Mouse (Mus musculus) gastrocnemius, adult 2 months (tissue): Measurements from ENCODE around the gene Man1a. TPM values are rescaled to one million over a fixed set of nuclear protein-coding genes. Genes with fewer than 3 reads are reported as not detected.
A peak's percentile ranks its signal among the peaks of the same experiment; 100 is the strongest.

ENCODE experiments used
- DNase-seq: peaks from one replicate; pipeline ENCODE4 v3.0.0; 2022
- H3K27ac ChIP-seq: fragments of 200-600 bp; 2 replicates; pipeline ENCODE4 v1.8.1; 2022; ENCODE audit warnings: mild to moderate bottlenecking
- H3K4me3 ChIP-seq: fragments of 200-600 bp; 2 replicates; pipeline ENCODE4 v1.8.1; 2022; ENCODE audit warnings: mild to moderate bottlenecking, moderate library complexity
- CTCF ChIP-seq: fragments of 200-600 bp; IDR thresholded peaks from 2 replicates; pipeline ENCODE4 v1.8.1; 2022; ENCODE audit warnings: antibody characterized with exemption, mild to moderate bottlenecking, moderate library complexity
- intact Hi-C: fragments of 180-260 bp; cut with DNase I; formaldehyde crosslinking; loops from one replicate; pipeline ENCODE4 v1.15.1; 2025
- total RNA-seq, 2 experiments: library from RNA; stranded (reverse); gene quantifications; 2 replicates each; pipeline ENCODE4 v1.2.3; 2021

Gene Man1a
- total RNA-seq, 2 experiments from 2014 or later, result 8.4 to 10.4 TPM

GRCm38 (mm10) chr10:54034779-54035178, 41.6 kb downstream of the Man1a start:
- intact Hi-C loops, result loop anchor here (5.0 kb wide), 1 partner anchor 38 kb away; no protein-coding TSS in a partner anchor
- no peak for TF ChIP-seq CTCF
- Histone ChIP-seq H3K27ac (no peak overlapping the region), H3K4me3 (no peak overlapping the region)
- no peak for DNase-seq

DNA sequence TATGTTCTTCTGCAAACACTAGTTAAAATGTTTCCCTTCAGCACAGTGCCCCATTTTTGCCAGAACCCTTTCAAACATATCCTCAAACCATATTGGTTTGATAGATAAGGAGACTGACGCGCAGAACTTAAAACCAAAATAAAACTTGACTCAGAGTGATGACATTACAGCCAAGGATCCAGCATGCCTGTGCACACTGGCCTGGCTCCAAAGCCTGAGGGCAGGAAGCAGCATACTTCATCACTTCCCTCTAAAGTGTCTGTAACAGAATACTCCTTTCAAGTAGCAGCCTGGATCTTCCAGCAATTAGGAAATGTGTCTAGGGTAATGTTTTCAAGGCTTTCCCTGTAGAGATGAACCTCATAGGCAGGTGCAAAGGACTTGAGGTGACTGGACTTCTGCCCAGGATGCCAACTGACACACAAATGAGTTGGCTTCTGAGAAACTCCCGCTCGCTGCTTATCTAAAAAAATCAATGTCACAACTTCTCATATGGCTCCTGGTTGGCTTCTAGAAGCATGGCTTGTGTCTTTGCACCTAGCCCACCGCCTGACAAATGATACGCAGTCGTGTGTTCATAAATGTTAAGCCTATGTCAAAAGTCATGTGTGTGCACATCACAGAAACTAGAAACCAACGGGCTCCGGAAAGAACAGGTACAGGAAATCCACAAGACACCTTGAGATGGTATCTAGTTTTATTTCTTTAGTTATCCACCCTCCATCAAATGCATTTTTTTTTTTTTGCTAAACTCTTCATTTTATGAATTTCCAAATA, 43.9 kb downstream of the Man1a start:
- no peak for TF ChIP-seq CTCF
- Histone ChIP-seq H3K27ac (peak overlapping the region; percentile 46), H3K4me3 (no peak overlapping the region)
- intact Hi-C loops, result no loop called here
- DNase-seq, result peak; percentile 77

- intact Hi-C loops, result no loop called here
- Histone ChIP-seq H3K4me3 (no peak overlapping the region), H3K27ac (no peak overlapping the region)
- TF ChIP-seq CTCF, result no peak
- DNase-seq, result no peak
Measured at GRCm38 (mm10) chr10:54028866-54029265, 47.5 kb downstream of the Man1a start.

DNA sequence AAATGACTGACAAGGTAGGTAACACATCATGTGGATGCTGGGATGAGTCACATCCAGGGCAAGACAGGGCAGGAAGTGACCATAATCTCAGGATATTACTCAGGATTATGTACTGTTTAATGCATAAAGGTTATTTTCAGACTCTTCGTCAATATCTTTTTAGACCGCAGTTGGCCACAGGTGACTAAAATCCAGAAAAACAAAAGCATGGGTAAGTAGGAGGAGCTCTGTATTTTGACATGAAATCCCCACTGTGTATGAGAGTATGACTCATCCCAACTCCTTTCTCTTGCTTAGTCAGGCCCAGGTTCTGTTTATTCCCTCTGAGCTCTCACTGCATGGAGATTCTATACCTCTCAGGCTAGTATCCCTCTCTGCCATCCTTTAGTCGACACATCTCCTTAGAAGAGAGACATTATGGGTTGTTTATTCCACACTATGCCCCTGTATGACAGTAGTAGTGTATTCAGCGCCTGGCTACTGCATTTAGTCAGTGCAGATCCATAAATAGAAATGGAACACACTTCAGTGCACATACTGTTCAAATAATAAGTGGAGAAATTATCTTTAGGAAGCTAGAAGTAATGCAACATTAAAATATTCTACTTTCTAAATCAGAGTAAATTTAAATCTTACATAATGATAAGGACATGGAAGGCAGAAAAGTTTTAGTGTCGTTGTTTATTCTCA, 49.5 kb downstream of the Man1a start:
- intact Hi-C loops, result no loop called here
- Histone ChIP-seq H3K27ac (no peak overlapping the region; the same call in 1 of the 2 replicates), H3K4me3 (no peak overlapping the region)
- TF ChIP-seq CTCF, result no peak
- DNase-seq, result no peak

GRCm38 (mm10) chr10:54026101-54026500, 50.3 kb downstream of the Man1a start:
- H3K27ac ChIP-seq, result no peak overlapping the region
- no peak for DNase-seq
- H3K4me3 ChIP-seq, result no peak overlapping the region
- TF ChIP-seq CTCF, result no peak
- intact Hi-C loops, result no loop called here

DNA sequence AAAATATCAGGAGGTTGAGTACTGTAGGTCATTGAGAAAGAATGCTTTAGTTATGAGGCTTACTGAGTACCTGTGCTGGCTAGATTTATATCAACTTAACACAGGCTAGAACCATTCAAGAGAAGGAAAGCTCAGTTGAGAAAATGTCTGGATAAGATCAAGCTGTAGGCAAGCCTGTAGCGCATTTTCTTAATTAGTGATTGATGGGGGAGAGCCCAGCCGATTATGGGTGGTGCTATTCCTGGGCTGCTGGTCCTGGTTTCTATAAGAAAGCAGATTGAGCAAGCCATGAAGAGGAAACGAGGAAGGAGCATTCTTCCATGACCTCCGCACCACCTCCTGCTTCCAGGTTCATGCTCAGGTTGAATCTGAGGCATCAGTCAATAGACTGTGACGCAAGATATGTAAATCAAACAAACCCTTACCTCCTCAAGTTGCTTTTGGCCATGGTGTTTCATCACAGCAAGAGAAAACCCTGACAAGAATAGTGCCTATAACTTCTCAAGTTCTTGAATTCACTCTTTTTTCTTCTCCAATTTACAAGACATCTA, 58.4 kb downstream of the Man1a start:
- Histone ChIP-seq H3K27ac (no peak overlapping the region), H3K4me3 (no peak overlapping the region)
- DNase-seq, result no peak
- intact Hi-C loops, result no loop called here
- no peak for TF ChIP-seq CTCF

DNA sequence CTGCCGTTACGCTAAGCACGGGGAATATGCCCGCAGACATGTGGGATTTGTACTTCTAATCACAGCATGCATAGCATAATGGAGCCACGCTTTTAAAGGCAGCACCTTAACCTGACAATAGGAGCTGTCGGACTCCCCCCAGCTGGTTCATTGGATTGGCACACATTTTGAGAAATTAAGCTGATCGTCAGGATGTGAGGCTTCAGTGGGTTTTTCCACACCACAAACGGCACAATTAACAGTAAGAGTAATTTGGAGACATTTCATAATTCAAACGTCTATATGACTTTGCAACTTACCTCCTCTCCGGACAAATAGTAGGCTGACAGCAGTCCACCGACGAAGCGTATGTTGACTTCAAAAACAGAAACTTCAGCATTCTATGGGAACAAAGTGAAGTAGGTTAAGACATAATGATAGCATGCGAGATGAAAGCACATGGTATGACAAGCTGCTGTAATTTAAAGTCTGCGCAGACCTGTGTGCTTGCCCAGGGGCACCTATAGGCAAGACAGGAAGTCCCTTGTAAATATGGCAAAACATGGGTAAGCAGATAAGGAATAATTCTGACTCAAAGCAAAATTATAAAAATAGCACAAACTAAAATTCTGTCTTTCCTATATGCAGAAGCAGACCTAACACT, 62.2 kb downstream of the Man1a start:
- no peak overlapping the region for H3K27ac ChIP-seq
- DNase-seq, result no peak
- intact Hi-C loops, result no loop called here
- no peak for TF ChIP-seq CTCF
- no peak overlapping the region for H3K4me3 ChIP-seq

GRCm38 (mm10) chr10:54013143-54013791, 63.1 kb downstream of the Man1a start:
- Histone ChIP-seq H3K27ac (no peak overlapping the region), H3K4me3 (no peak overlapping the region)
- DNase-seq, result no peak
- TF ChIP-seq CTCF, result no peak
- intact Hi-C loops, result no loop called here

GRCm38 (mm10) chr10:54009154-54009553, 67.3 kb downstream of the Man1a start:
- no peak for DNase-seq
- TF ChIP-seq CTCF, result no peak
- H3K27ac ChIP-seq, result no peak overlapping the region
- H3K4me3 ChIP-seq, result no peak overlapping the region
- intact Hi-C loops, result no loop called here

DNA sequence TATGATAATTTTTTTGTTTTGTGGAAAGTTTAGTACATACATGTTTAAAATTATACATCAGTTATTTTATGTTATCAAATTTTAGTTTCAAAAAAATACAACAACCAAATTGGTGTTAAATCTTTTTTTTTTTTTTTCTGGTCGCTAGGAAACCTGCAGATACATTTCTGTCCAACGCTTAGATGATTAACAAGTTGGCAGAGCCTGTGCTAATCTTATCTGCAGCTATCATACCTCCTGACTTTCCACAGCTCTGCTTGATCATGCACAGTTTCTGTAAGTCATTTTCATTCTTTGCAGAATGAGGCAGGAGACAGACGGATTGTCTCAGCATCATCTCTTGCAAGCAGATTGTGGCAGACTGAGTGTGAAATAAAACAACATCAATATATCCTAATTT, 69.5 kb downstream of the Man1a start:
- no peak overlapping the region for H3K4me3 ChIP-seq
- no peak overlapping the region for H3K27ac ChIP-seq
- no peak for TF ChIP-seq CTCF
- DNase-seq, result no peak
- intact Hi-C loops, result no loop called here

GRCm38 (mm10) chr10:54005847-54006246, 70.6 kb downstream of the Man1a start:
- H3K27ac ChIP-seq, result no peak overlapping the region
- intact Hi-C loops, result no loop called here
- no peak for DNase-seq
- TF ChIP-seq CTCF, result no peak
- no peak overlapping the region for H3K4me3 ChIP-seq

DNA sequence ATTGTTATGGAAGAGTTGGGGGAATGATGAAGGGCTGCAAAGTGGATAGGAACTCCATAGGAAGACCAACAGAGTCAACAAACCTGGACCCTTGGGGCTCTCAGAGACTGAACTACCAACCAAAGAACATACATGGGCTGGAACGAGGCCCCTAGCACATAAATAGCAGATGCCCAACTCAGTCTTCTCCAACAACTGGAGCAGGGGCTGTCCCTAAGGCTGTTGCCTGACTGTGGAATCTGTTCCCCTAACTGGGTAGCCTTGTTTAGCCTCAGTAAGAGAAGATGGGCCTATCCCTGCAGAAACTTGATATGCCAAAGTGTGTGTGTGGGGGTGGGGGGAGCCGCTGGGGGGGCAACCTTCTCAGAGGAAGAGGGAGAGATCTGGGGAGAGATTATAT, 73.5 kb downstream of the Man1a start:
- H3K27ac ChIP-seq, result no peak overlapping the region
- no peak overlapping the region for H3K4me3 ChIP-seq
- DNase-seq, result no peak
- intact Hi-C loops, result no loop called here
- no peak for TF ChIP-seq CTCF

- no peak for TF ChIP-seq CTCF
- DNase-seq, result no peak
Measured at GRCm38 (mm10) chr10:53997301-53997700, 79.1 kb downstream of the Man1a start.

More at GRCm38 (mm10) chr10:53997301-53997700, 79.1 kb downstream of the Man1a start:
- no peak overlapping the region for H3K4me3 ChIP-seq
- intact Hi-C loops, result no loop called here
- H3K27ac ChIP-seq, result no peak overlapping the region
